Mouse (Mus musculus): ENCODE data around the gene Kif26b. TPM values are rescaled to one million over a fixed set of nuclear protein-coding genes. Genes with fewer than 3 reads are reported as not detected.

Gene Kif26b
- polyA plus RNA-seq, 1 experiment from 2014 or later: 2.7 TPM

- Histone ChIP-seq H3K9me3 (ENCODE audit: control insufficient read depth, low read length) (no peaks in the 10 kb centered on the region), H3K27me3 (replicated peaks; ENCODE audit: control insufficient read depth, insufficient read depth, low read length) (peaks cover 50% of the 10 kb centered on the region), H3K4me2 (peak overlapping the region; percentile 97), H3K9ac (ENCODE audit: low read depth, low read length) (no peak overlapping the region), H3K36me3 (ENCODE audit: control insufficient read depth, insufficient read depth, low read length) (no peaks in the 10 kb centered on the region), H3K27ac (ENCODE audit: low read depth, low read length) (no peak overlapping the region), H3K4me1 (replicated peaks; ENCODE audit: control insufficient read depth, insufficient read depth, low read length) (peaks cover 15% of the 10 kb centered on the region), H3K4me3 (ENCODE audit: low read depth, low read length) (peak overlapping the region; percentile 61)
- under 1% methylated on average over 59 of the region's 59 CpGs for WGBS
- peak; percentile 11; the same call in 1 of the 2 replicates for ATAC-seq (replicated peaks; ENCODE audit: low FRiP score)
- peak; percentile 59 for DNase-seq (ENCODE audit: low spot score)
These were observed 1.2 kb upstream of the Kif26b start for GRCm38 (mm10) chr1:178527547-178528361.

GRCm38 (mm10) chr1:178529512-178530300, 781 bp downstream of the Kif26b start:
- ATAC-seq (replicated peaks; ENCODE audit: low FRiP score): no peak; the same call in 1 of the 2 replicates
- Histone ChIP-seq H3K4me1 (replicated peaks; ENCODE audit: control insufficient read depth, insufficient read depth, low read length) (peaks cover 15% of the 10 kb centered on the region), H3K4me3 (ENCODE audit: low read depth, low read length) (peak overlapping the region; percentile 61), H3K27me3 (replicated peaks; ENCODE audit: control insufficient read depth, insufficient read depth, low read length) (peaks cover 50% of the 10 kb centered on the region), H3K9me3 (ENCODE audit: control insufficient read depth, low read length) (no peaks in the 10 kb centered on the region), H3K9ac (ENCODE audit: low read depth, low read length) (peak overlapping the region; percentile 41), H3K27ac (ENCODE audit: low read depth, low read length) (no peak overlapping the region), H3K4me2 (peak overlapping the region; percentile 97), H3K36me3 (ENCODE audit: control insufficient read depth, insufficient read depth, low read length) (no peaks in the 10 kb centered on the region)
- WGBS: 2% methylated on average over 38 of the region's 38 CpGs
- peak; percentile 44 for DNase-seq (ENCODE audit: low spot score)

GRCm38 (mm10) chr1:178530301-178531078, 1.6 kb downstream of the Kif26b start:
- ATAC-seq (replicated peaks; ENCODE audit: low FRiP score): peak; percentile 45; the same call in 1 of the 2 replicates
- Histone ChIP-seq H3K9me3 (ENCODE audit: control insufficient read depth, low read length) (no peaks in the 10 kb centered on the region), H3K9ac (ENCODE audit: low read depth, low read length) (peak overlapping the region; percentile 41; the same call in 1 of the 2 replicates), H3K27me3 (replicated peaks; ENCODE audit: control insufficient read depth, insufficient read depth, low read length) (peaks cover 50% of the 10 kb centered on the region), H3K4me2 (peak overlapping the region; percentile 97), H3K4me3 (ENCODE audit: low read depth, low read length) (peak overlapping the region; percentile 61), H3K4me1 (replicated peaks; ENCODE audit: control insufficient read depth, insufficient read depth, low read length) (peaks cover 15% of the 10 kb centered on the region), H3K36me3 (ENCODE audit: control insufficient read depth, insufficient read depth, low read length) (no peaks in the 10 kb centered on the region), H3K27ac (ENCODE audit: low read depth, low read length) (no peak overlapping the region)
- 1% methylated on average over 62 of the region's 62 CpGs for WGBS
- peak; percentile 79 for DNase-seq (ENCODE audit: low spot score)

GRCm38 (mm10) chr1:178540247-178540646, 11.3 kb downstream of the Kif26b start:
- DNase-seq (ENCODE audit: low spot score) (no peak), ATAC-seq (replicated peaks; ENCODE audit: low FRiP score) (no peak)
- no peaks in the 10 kb centered on the region for H3K4me1 ChIP-seq (replicated peaks; ENCODE audit: control insufficient read depth, insufficient read depth, low read length)
- no peak overlapping the region for H3K4me3 ChIP-seq (ENCODE audit: low read depth, low read length)
- H3K27ac ChIP-seq (ENCODE audit: low read depth, low read length): no peak overlapping the region
- H3K27me3 ChIP-seq (replicated peaks; ENCODE audit: control insufficient read depth, insufficient read depth, low read length): no peaks in the 10 kb centered on the region
- H3K9ac ChIP-seq (ENCODE audit: low read depth, low read length): no peak overlapping the region
- no peaks in the 10 kb centered on the region for H3K9me3 ChIP-seq (ENCODE audit: control insufficient read depth, low read length)
- no peak overlapping the region for H3K4me2 ChIP-seq
- WGBS: 75% methylated on average over 10 of the region's 10 CpGs
- H3K36me3 ChIP-seq (ENCODE audit: control insufficient read depth, insufficient read depth, low read length): no peaks in the 10 kb centered on the region

GRCm38 (mm10) chr1:178542415-178542814, 13.5 kb downstream of the Kif26b start:
- DNase-seq (ENCODE audit: low spot score) (no peak), ATAC-seq (replicated peaks; ENCODE audit: low FRiP score) (no peak)
- 84% methylated on average over 5 of the region's 5 CpGs for WGBS
- Histone ChIP-seq H3K4me2 (no peak overlapping the region), H3K27me3 (replicated peaks; ENCODE audit: control insufficient read depth, insufficient read depth, low read length) (no peaks in the 10 kb centered on the region), H3K9ac (ENCODE audit: low read depth, low read length) (no peak overlapping the region), H3K4me3 (ENCODE audit: low read depth, low read length) (no peak overlapping the region), H3K4me1 (replicated peaks; ENCODE audit: control insufficient read depth, insufficient read depth, low read length) (no peaks in the 10 kb centered on the region), H3K9me3 (ENCODE audit: control insufficient read depth, low read length) (no peaks in the 10 kb centered on the region), H3K27ac (ENCODE audit: low read depth, low read length) (no peak overlapping the region), H3K36me3 (ENCODE audit: control insufficient read depth, insufficient read depth, low read length) (no peaks in the 10 kb centered on the region)

GRCm38 (mm10) chr1:178542990-178543944, 14.3 kb downstream of the Kif26b start:
- no peaks in the 10 kb centered on the region for H3K36me3 ChIP-seq (ENCODE audit: control insufficient read depth, insufficient read depth, low read length)
- H3K9me3 ChIP-seq (ENCODE audit: control insufficient read depth, low read length): no peaks in the 10 kb centered on the region
- H3K4me2 ChIP-seq: no peak overlapping the region
- H3K4me3 ChIP-seq (ENCODE audit: low read depth, low read length): no peak overlapping the region
- DNase-seq (ENCODE audit: low spot score) (no peak), ATAC-seq (replicated peaks; ENCODE audit: low FRiP score) (no peak)
- H3K4me1 ChIP-seq (replicated peaks; ENCODE audit: control insufficient read depth, insufficient read depth, low read length): no peaks in the 10 kb centered on the region
- WGBS: 80% methylated on average over 8 of the region's 8 CpGs
- no peaks in the 10 kb centered on the region for H3K27me3 ChIP-seq (replicated peaks; ENCODE audit: control insufficient read depth, insufficient read depth, low read length)
- no peak overlapping the region for H3K27ac ChIP-seq (ENCODE audit: low read depth, low read length)
- H3K9ac ChIP-seq (ENCODE audit: low read depth, low read length): no peak overlapping the region

GRCm38 (mm10) chr1:178544585-178544984, 15.7 kb downstream of the Kif26b start:
- no peak overlapping the region for H3K27ac ChIP-seq (ENCODE audit: low read depth, low read length)
- DNase-seq (ENCODE audit: low spot score): no peak
- no peaks in the 10 kb centered on the region for H3K27me3 ChIP-seq (replicated peaks; ENCODE audit: control insufficient read depth, insufficient read depth, low read length)
- H3K36me3 ChIP-seq (ENCODE audit: control insufficient read depth, insufficient read depth, low read length): no peaks in the 10 kb centered on the region
- ATAC-seq (replicated peaks; ENCODE audit: low FRiP score): 0 out of 2 replicates have a peak, but pooled peaks have one; percentile 31
- no peak overlapping the region for H3K9ac ChIP-seq (ENCODE audit: low read depth, low read length)
- H3K4me3 ChIP-seq (ENCODE audit: low read depth, low read length): no peak overlapping the region
- H3K4me2 ChIP-seq: no peak overlapping the region
- no peaks in the 10 kb centered on the region for H3K9me3 ChIP-seq (ENCODE audit: control insufficient read depth, low read length)
- H3K4me1 ChIP-seq (replicated peaks; ENCODE audit: control insufficient read depth, insufficient read depth, low read length): no peaks in the 10 kb centered on the region
- 74% methylated on average over 3 of the region's 3 CpGs for WGBS

Data from liver, embryonic 11.5 days (tissue).